Mouse (Mus musculus): ENCODE measurements around the gene Ice2. TPM values are rescaled to one million over a fixed set of nuclear protein-coding genes. Genes with fewer than 3 reads are reported as not detected.

The Ice2 gene
- polyA plus RNA-seq, 1 experiment from 2014 or later, result 18.5 TPM

DNA sequence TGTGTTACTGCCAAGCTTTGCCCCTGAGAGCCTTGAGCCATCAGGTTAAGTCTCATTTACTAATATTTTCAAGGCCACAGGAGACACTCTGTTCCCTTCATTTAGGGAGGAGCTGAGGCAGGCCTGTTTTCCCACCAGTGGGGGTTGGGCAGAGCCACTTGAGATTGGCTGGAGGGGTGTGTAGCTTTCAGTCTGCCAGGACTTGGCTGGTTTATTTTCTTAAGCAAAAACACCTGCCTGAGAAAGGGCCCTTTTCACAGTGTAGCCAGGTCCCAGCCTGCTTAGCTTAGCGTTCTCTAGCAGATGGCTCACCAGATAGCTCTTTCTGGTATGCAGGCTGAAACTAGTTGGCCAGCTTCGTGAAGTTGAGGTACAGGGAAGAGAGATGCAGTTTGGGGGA, 61.3 kb downstream of the Ice2 start:
- H3K27ac ChIP-seq (ENCODE audit: low read depth, low read length), result no peak overlapping the region
- ATAC-seq (ENCODE audit: insufficient read depth, low FRiP score, low TSS enrichment) (no peak), DNase-seq (ENCODE audit: low spot score) (peak; percentile 46)
- no peaks in the 10 kb centered on the region for H3K36me3 ChIP-seq (ENCODE audit: control insufficient read depth, insufficient read depth, low read length)
- no peak overlapping the region for H3K9ac ChIP-seq (ENCODE audit: low read length)
- H3K27me3 ChIP-seq (ENCODE audit: control insufficient read depth, insufficient read depth, low read length), result peaks cover 4% of the 10 kb centered on the region
- WGBS, result 77% methylated on average over 2 of the region's 2 CpGs
- no peak overlapping the region for H3K4me3 ChIP-seq (ENCODE audit: low read depth, low read length)
- peaks cover 7% of the 10 kb centered on the region; the same call in 1 of the 2 replicates for H3K4me1 ChIP-seq (ENCODE audit: control insufficient read depth, insufficient read depth, low read length)
- no peaks in the 10 kb centered on the region for H3K9me3 ChIP-seq (ENCODE audit: control insufficient read depth, low read length)
- no peak overlapping the region for H3K4me2 ChIP-seq (ENCODE audit: low read depth)

DNA sequence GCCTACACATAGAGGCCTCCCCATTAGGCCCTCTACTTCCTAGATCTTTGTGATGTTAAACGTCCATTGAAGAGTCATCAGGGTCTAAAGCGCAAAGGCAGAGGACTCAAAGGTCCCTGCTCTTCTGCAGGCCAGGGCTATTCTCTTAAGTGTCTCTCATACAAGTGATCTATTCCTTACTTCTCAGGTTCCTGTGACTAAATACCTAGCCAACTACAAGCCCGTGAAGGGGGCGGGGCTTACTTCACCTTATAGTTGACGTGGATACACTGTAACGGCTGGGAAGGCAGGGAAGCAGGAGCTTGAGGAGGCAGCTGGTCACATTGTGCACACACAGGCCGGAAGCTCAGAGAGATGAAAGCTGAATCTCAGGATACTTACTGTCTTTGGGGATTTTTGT, 62.2 kb downstream of the Ice2 start:
- H3K27ac ChIP-seq (ENCODE audit: low read depth, low read length), result no peak overlapping the region
- ATAC-seq (ENCODE audit: insufficient read depth, low FRiP score, low TSS enrichment) (no peak), DNase-seq (ENCODE audit: low spot score) (no peak)
- WGBS, result 92% methylated on average over 7 of the region's 7 CpGs
- peaks cover 7% of the 10 kb centered on the region; the same call in 1 of the 2 replicates for H3K4me1 ChIP-seq (ENCODE audit: control insufficient read depth, insufficient read depth, low read length)
- no peak overlapping the region for H3K9ac ChIP-seq (ENCODE audit: low read length)
- H3K9me3 ChIP-seq (ENCODE audit: control insufficient read depth, low read length), result no peaks in the 10 kb centered on the region
- H3K4me3 ChIP-seq (ENCODE audit: low read depth, low read length), result no peak overlapping the region
- H3K4me2 ChIP-seq (ENCODE audit: low read depth), result no peak overlapping the region
- H3K27me3 ChIP-seq (ENCODE audit: control insufficient read depth, insufficient read depth, low read length), result no peaks in the 10 kb centered on the region
- no peaks in the 10 kb centered on the region for H3K36me3 ChIP-seq (ENCODE audit: control insufficient read depth, insufficient read depth, low read length)

DNA sequence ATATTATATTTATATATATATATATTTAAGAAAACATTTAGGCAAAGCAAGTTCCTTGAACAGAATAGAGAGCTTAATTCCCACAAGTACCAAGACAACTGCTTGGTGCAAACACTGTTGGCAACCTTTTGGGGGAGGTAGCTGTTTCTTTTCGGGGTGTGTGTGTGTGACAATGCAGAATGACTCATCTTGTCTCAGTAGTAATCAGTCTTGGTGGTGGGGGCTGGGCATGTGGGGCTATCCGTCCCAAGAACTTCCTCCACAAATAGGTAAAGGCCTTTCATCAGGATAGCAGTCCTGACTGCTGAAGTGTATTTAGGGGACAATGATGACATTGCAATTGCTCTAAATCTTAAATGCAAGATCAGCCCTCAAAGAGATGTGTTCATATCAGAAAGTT, 65.3 kb downstream of the Ice2 start:
- WGBS, result 82% methylated on average over 2 of the region's 2 CpGs
- H3K36me3 ChIP-seq (ENCODE audit: control insufficient read depth, insufficient read depth, low read length), result no peaks in the 10 kb centered on the region

DNA sequence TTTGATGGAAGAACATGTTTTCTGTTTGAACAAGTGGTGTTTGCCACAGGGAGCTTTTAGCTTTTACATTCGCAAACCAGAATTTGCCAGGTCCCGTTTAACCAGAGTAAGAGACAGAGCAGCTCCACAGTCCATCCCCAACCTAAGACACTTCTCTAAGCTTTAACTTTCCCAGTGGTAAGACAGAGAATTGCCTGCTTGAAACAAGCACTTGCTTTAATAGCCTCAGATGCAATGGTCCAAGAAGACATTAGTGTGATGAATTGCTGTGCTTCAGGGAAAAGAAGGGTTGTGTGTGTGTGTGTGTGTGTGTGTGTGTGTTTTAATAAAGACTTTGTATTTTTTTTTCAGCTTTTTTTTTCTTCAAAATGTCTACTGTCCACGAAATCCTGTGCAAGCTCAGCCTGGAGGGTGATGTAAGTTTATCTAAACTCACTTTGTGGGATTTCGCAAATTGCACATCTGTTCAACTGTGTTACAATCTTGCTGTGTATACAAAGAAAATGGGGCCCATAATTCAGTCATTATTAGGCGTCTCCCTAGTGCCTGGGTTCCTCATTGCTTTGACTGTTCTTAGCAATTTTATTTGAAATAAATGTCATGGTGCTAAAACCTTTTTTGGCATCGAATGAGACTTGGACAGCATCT, 66.5 kb downstream of the Ice2 start:
- peaks cover 2% of the 10 kb centered on the region for H3K4me1 ChIP-seq (ENCODE audit: control insufficient read depth, insufficient read depth, low read length)
- H3K4me2 ChIP-seq (ENCODE audit: low read depth), result no peak overlapping the region
- H3K27ac ChIP-seq (ENCODE audit: low read depth, low read length), result no peak overlapping the region
- no peak overlapping the region for H3K9ac ChIP-seq (ENCODE audit: low read length)
- WGBS, result 80% methylated on average over 6 of the region's 6 CpGs
- H3K27me3 ChIP-seq (ENCODE audit: control insufficient read depth, insufficient read depth, low read length), result no peaks in the 10 kb centered on the region
- no peaks in the 10 kb centered on the region for H3K36me3 ChIP-seq (ENCODE audit: control insufficient read depth, insufficient read depth, low read length)
- no peak overlapping the region for H3K4me3 ChIP-seq (ENCODE audit: low read depth, low read length)
- no peaks in the 10 kb centered on the region for H3K9me3 ChIP-seq (ENCODE audit: control insufficient read depth, low read length)
- no peak for ATAC-seq (ENCODE audit: insufficient read depth, low FRiP score, low TSS enrichment)
- DNase-seq (ENCODE audit: low spot score), result peak; percentile 12

More for the DNA sequence above, 65.3 kb downstream of the Ice2 start:
- no peak for DNase-seq (ENCODE audit: low spot score)
- Histone ChIP-seq H3K9me3 (ENCODE audit: control insufficient read depth, low read length) (no peaks in the 10 kb centered on the region), H3K9ac (ENCODE audit: low read length) (no peak overlapping the region), H3K27ac (ENCODE audit: low read depth, low read length) (no peak overlapping the region), H3K27me3 (ENCODE audit: control insufficient read depth, insufficient read depth, low read length) (no peaks in the 10 kb centered on the region), H3K4me3 (ENCODE audit: low read depth, low read length) (no peak overlapping the region), H3K4me1 (ENCODE audit: control insufficient read depth, insufficient read depth, low read length) (peaks cover 4% of the 10 kb centered on the region; the same call in 1 of the 2 replicates), H3K4me2 (ENCODE audit: low read depth) (no peak overlapping the region)
- no peak for ATAC-seq (ENCODE audit: insufficient read depth, low FRiP score, low TSS enrichment)

DNA sequence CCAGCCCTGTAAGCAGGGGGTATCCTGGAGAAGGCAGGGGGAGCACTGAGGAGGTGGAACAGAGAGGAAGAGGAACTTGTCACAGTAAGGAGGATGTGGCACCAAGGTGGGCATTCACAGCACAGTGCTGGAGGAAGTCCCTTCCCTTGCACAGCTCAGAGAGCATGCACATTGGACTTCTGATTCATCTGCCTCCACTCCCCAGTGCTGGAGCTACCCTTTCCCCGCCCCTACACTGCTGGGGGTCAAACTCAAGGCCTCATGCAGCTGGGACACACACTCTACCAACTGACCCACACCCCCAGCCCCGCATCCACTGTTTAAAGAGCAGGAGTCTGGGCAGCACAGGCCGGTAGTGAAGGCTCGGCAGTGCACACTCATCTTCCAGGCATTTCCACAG, 68.4 kb downstream of the Ice2 start:
- Histone ChIP-seq H3K36me3 (ENCODE audit: control insufficient read depth, insufficient read depth, low read length) (no peaks in the 10 kb centered on the region), H3K27me3 (ENCODE audit: control insufficient read depth, insufficient read depth, low read length) (no peaks in the 10 kb centered on the region), H3K27ac (ENCODE audit: low read depth, low read length) (no peak overlapping the region), H3K9ac (ENCODE audit: low read length) (no peak overlapping the region), H3K9me3 (ENCODE audit: control insufficient read depth, low read length) (no peaks in the 10 kb centered on the region), H3K4me1 (ENCODE audit: control insufficient read depth, insufficient read depth, low read length) (peaks cover 8% of the 10 kb centered on the region), H3K4me2 (ENCODE audit: low read depth) (no peak overlapping the region), H3K4me3 (ENCODE audit: low read depth, low read length) (no peak overlapping the region)
- no peak for DNase-seq (ENCODE audit: low spot score)
- 74% methylated on average over 4 of the region's 4 CpGs for WGBS
- ATAC-seq (ENCODE audit: insufficient read depth, low FRiP score, low TSS enrichment), result no peak

DNA sequence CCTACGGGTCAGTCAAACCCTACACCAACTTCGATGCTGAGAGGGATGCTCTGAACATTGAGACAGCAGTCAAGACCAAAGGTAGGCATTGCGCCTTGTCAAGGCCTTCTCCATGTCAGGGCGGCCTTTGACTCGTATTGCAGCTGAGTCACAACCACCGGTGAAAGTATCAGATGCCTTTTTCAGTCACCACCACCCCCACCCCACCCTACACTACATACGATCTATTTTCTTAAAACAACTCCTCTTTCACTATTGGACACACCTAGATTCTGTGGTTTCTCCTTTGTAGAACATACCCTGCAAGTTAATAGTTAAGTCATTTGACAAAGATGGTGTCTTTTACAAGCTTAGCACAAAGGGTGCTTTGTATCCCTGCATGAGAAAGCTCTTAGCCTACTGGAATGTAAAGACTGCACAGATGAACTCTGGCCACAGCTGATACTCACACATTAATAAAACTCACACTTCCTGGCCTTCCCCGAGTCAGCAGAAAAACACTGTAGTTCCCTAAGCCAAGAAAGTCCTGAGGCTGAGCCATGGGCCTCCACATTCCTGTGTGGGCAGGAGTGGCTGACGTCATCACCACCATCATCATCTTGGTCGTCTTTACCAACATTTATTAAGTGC, 69.7 kb downstream of the Ice2 start:
- H3K9me3 ChIP-seq (ENCODE audit: control insufficient read depth, low read length), result no peaks in the 10 kb centered on the region
- DNase-seq (ENCODE audit: low spot score) (no peak), ATAC-seq (ENCODE audit: insufficient read depth, low FRiP score, low TSS enrichment) (no peak)
- H3K27me3 ChIP-seq (ENCODE audit: control insufficient read depth, insufficient read depth, low read length), result no peaks in the 10 kb centered on the region
- H3K4me2 ChIP-seq (ENCODE audit: low read depth), result no peak overlapping the region
- H3K9ac ChIP-seq (ENCODE audit: low read length), result no peak overlapping the region
- H3K4me3 ChIP-seq (ENCODE audit: low read depth, low read length), result no peak overlapping the region
- H3K4me1 ChIP-seq (ENCODE audit: control insufficient read depth, insufficient read depth, low read length), result peaks cover 8% of the 10 kb centered on the region
- WGBS, result 68% methylated on average over 10 of the region's 10 CpGs
- H3K27ac ChIP-seq (ENCODE audit: low read depth, low read length), result no peak overlapping the region
- H3K36me3 ChIP-seq (ENCODE audit: control insufficient read depth, insufficient read depth, low read length), result no peaks in the 10 kb centered on the region

DNA sequence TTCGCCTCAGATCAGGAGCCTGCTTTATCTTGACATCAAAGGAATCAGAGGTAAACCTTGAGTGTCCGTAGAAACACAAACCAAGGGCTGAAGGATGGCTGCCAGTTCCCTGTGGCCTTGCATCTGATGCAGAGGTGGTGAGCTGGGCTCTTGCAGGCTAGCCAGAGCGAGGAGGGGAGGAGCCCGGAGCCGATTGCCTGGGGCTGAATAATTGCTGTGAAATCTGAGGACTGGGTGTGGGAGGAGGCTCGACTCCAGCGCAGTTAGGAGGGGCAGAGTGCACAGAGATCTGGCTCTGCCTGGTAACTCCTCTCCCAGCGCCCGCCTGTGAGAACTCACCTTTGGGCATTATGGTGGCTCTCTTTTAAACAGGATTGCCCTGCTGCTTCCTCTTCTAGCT, 71.3 kb downstream of the Ice2 start:
- Histone ChIP-seq H3K9ac (ENCODE audit: low read length) (no peak overlapping the region), H3K4me2 (ENCODE audit: low read depth) (no peak overlapping the region), H3K9me3 (ENCODE audit: control insufficient read depth, low read length) (no peaks in the 10 kb centered on the region), H3K27me3 (ENCODE audit: control insufficient read depth, insufficient read depth, low read length) (no peaks in the 10 kb centered on the region), H3K36me3 (ENCODE audit: control insufficient read depth, insufficient read depth, low read length) (no peaks in the 10 kb centered on the region), H3K27ac (ENCODE audit: low read depth, low read length) (no peak overlapping the region), H3K4me3 (ENCODE audit: low read depth, low read length) (no peak overlapping the region), H3K4me1 (ENCODE audit: control insufficient read depth, insufficient read depth, low read length) (peaks cover 8% of the 10 kb centered on the region)
- whole genome bisulfite sequencing, result 4% methylated on average over 9 of the region's 9 CpGs
- ATAC-seq (ENCODE audit: insufficient read depth, low FRiP score, low TSS enrichment), result no peak; the same call in 1 of the 2 replicates
- DNase-seq (ENCODE audit: low spot score), result peak; percentile 80

DNA sequence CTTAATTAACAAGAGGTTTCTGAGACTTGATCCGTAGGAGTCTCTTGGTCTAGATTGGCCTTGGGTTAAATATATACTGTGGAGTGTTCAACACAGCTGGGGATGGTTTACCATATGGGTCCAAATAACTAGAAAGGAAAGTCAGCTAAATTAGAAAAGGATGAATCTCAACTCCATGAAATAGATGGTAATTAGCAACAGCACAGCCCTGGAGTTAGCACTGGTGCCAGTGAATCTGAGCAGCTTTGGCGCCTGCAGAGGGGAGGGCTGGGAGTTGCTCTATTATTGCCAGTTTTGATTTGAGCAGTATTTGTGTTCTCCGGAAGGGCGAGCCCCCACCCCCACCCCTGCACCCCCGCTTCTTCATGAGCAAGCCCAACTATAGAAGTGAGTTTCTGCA, 72.7 kb downstream of the Ice2 start:
- H3K36me3 ChIP-seq (ENCODE audit: control insufficient read depth, insufficient read depth, low read length), result no peaks in the 10 kb centered on the region
- 80% methylated on average over 5 of the region's 5 CpGs for WGBS
- no peak for DNase-seq (ENCODE audit: low spot score)
- H3K4me2 ChIP-seq (ENCODE audit: low read depth), result no peak overlapping the region
- peaks cover 8% of the 10 kb centered on the region for H3K4me1 ChIP-seq (ENCODE audit: control insufficient read depth, insufficient read depth, low read length)
- no peak overlapping the region for H3K27ac ChIP-seq (ENCODE audit: low read depth, low read length)
- H3K27me3 ChIP-seq (ENCODE audit: control insufficient read depth, insufficient read depth, low read length), result no peaks in the 10 kb centered on the region
- no peak overlapping the region for H3K4me3 ChIP-seq (ENCODE audit: low read depth, low read length)
- no peak overlapping the region for H3K9ac ChIP-seq (ENCODE audit: low read length)
- ATAC-seq (ENCODE audit: insufficient read depth, low FRiP score, low TSS enrichment), result no peak
- no peaks in the 10 kb centered on the region for H3K9me3 ChIP-seq (ENCODE audit: control insufficient read depth, low read length)

DNA sequence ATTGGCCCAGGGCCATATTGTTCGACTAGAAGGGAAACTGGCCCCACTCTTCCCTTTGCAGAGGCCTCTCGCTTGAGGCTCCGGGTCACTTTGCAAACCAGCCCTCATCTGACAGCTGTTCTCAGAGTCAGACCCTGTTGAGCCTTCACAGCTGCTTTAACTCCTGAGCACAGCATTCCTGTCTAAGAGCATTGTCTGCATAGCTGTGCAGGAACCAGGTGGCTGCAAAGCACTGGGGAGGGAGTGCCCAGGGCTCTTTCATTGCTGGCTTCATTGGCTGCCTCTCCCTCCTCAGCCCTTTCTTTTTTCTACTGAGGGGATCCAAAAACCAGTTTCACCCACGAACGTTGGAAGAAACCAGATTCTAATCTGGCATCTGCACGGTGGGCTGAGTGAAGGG, 73.2 kb downstream of the Ice2 start:
- Histone ChIP-seq H3K4me1 (ENCODE audit: control insufficient read depth, insufficient read depth, low read length) (peaks cover 8% of the 10 kb centered on the region), H3K9ac (ENCODE audit: low read length) (no peak overlapping the region), H3K27ac (ENCODE audit: low read depth, low read length) (no peak overlapping the region), H3K36me3 (ENCODE audit: control insufficient read depth, insufficient read depth, low read length) (no peaks in the 10 kb centered on the region), H3K9me3 (ENCODE audit: control insufficient read depth, low read length) (no peaks in the 10 kb centered on the region), H3K4me2 (ENCODE audit: low read depth) (no peak overlapping the region), H3K4me3 (ENCODE audit: low read depth, low read length) (no peak overlapping the region), H3K27me3 (ENCODE audit: control insufficient read depth, insufficient read depth, low read length) (no peaks in the 10 kb centered on the region)
- no peak for ATAC-seq (ENCODE audit: insufficient read depth, low FRiP score, low TSS enrichment)
- peak; percentile 25 for DNase-seq (ENCODE audit: low spot score)
- 26% methylated on average over 6 of the region's 6 CpGs for WGBS
